Mouse (Mus musculus): ENCODE data around the gene Hspd1.
A peak's percentile ranks its signal among the peaks of the same experiment; 100 is the strongest.
"Not testable (repeated sequence)": the region's sequence is repeated elsewhere in the genome, so short reads cannot be mapped to it uniquely, and the experiment has no call there.

Hspd1 gene

DNA sequence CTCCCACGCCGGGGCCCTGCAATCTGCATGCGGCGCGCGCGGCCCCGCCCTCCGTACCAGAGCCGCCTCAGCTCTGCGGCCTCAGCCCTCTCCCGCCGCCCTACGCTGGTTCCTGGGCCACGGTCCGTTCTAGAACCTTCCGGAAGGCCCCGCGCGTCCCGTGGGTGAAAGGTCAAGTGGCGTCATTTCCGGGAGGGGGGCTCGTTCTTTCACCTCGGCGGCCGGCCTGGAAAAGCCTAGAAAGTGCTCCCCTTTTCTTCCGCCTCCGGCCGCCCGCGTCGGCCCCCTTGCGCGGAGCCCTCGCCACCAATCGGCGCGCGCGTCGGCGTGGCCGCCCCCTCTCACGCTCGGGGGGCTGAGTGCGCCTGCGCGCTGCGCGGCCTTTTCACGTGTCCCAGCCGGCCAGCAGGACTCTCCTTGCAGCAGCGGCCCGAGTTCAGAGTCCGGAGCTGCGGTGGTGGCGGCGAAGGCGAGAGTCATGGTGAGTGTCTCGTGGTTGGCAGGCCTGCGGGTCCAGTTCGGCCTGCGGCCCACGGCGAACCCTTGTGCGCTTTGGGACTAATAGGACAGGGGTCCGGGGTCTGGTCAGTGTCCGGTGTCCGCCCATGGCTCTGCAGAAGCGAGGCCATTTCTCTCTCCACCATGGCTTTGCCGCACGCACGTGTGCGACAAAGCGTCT is at the start of gene Hspd1, which contains the start of gene Hspe1:
TSS of gene Hspd1 (minus strand) at position 312 of the 679 bp plus-strand sequence.
TSS of gene Hspe1 (plus strand) at position 201 of the 679 bp plus-strand sequence.
- DNase-seq: peak; percentile 100

DNA sequence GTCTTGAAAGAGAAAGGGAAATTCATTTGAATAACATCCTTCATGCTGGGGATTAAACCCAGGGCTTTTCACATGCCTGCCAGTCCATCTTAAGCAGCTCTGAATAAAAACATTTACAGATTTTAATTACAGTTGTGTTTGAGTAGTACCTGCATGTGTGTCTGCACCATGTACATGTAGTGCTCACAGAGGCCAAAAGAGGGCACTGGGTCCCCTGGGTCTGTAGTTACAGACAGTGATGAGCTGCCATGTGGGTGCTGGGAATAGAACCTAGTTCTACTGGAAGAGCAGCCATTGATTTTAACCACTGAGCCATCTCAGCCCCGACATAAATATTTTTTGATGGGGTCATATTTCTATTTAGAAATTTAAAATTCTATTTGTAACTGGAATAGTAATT is 47.8 kb upstream of the Hspd1 start:
- no peak for DNase-seq

DNA sequence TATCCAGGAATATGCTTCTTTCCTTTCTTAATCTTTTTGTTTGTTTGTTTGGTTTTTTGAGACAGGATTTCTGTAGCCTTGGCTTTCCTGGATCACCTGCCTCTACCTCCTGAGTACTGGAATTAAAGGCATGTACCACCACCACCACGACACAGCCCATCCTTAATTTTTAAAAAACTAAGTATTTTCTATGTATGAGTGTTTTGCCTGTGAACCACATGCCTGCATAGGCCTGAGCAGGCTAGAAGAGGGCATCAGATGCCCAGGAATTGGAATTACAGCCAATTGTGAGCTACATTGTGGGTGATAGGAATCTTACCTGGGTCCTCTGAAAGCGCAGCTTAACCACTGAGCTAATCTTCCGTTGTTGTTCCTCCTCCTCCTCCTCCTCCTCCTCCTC is 46.3 kb upstream of the Hspd1 start:
- DNase-seq: no peak

DNA sequence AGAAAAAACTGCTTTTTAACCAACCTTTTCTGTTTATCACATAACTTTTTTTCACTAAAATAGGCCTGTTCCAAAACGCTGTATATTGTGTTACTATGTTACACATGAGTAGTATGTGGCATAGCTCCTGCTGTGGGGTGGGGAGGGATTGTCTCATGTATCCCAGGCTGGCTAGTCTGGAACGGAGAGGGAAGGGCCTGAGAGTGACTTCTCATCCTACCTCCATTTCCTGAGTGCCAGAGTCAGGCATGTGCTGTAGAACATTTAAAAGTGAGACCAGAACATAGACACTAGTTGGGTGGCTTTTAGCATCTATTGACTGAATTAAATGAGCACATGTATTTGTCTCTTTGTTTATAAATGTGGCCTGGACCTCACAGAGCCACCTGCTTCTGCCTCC is 45.1 kb upstream of the Hspd1 start:
- DNase-seq: no peak

DNA sequence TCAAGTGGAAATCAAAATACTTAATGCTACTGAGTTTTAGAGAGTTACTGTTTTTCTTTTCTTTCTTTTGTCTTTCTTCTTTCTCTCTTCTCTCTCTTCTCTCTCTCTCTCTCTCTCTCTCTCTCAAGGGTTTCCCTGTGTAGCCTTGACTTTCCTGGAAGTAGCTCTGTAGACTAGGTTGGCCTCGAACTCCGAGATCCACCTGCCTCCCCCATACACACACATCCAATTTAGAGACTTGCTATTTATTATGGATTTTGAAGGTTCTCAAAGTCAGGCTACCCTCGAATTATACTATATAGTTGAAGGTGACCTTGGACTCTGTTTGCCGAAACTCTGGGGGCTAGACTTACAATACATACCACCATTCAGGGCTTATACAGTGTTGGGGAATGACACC is 44.3 kb upstream of the Hspd1 start:
- no peak for DNase-seq

DNA sequence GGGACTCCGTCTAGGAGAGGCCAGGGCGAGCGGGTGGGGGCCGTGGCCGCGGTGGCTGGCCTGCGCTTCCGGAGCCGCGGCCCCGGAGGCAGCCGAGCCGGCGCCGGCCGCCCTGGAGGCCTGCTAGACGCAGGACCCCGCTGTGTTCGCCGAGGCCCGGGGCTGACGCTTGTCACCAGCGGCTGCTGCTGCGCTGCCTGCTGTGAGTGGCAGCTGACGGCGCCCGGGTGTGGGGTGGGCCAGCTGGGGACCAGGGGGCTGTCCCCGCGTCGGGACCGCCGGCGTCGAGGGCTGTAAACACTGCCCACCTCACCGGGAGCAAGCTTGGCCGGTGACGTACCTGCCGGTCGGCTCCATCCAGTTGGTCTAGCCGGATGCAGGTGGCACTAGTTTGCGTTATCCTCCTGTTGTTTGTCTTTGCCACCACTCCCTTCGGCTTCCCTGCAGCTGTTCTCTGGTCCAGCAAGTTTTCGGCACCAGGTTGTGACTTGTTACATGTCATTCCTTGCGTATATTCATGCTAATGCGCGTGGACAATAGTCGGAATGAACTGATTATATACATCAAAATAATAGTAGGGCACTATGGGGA is 43.5 kb upstream of the Hspd1 start:
- DNase-seq: no peak

DNA sequence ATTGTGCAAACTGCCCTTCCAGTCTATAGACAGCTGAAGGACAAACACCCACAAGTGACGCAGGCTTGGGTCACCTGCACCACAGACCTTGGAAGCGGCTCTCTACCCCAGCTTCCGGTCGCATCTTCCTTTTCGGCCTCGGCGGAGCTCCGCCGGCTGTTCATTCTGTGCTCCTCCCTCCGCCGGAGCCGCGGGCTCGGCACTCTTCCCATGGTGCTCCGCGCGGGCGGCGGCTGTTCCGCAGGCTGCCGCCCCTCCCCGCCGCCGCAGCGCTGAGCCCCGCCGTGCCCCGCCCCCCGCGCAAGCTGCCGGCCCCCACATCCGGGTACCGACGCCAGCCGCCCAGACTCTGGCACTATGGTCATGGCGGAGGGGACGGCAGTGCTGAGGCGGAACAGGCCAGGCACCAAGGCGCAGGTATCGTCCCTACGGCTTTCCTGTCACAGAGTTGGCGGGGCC is 42.9 kb upstream of the Hspd1 start, which contains the start of gene Mob4:
TSS of gene Mob4 (plus strand) at position 289 of the 459 bp plus-strand sequence.
- DNase-seq: peak; percentile 96

DNA sequence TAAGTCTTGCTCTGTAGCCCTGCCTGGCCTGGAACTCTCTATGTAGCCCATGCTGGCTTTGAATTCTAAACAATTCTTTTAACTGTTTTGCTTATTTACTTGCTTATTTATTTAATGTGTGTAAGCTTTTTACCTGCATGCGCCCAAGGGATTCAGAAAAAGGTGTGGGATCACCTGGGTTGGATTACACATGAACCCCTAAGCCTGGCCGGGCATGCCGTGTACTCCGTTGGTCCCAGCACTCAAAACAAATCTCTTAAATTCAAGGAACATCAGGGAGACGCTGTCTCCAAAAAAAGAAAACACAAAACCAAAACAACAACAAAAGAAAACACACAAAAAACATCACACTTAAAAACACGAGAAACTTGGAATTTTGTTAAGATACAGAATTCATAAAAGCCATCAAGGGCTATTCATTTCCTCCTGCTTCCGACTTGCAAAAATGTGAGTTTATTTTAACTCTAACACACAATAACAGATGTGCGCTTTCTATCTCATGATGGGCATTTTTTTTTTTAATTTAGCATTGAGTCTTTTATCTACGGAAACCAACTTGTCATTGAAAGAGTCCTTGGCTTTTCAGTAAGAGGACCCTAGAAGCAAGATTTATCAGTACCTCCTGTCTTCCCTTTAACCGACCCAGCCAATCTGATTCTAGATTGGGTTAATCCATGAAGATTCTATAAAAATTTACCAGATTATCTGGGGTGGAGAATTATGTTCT is 42.3 kb upstream of the Hspd1 start:
- DNase-seq: no peak

DNA sequence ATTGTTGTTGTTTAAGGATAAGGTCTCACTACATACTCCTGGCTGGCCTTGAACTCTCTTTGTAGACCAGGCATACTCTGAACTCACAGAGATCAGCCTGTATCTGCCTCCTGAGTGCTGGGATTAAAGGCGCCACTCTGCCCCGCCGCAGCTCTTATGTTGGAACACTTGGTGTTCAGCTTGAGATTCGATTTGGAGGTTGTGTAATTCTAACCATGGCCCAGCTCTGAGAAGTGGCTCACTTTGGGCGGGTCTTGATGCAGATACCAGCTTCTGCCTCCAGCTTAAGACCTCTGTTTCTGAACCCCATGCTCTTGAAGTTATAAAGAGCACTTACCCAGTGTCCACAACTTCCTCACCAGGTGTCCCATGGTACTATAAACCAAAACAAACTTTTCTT is 41.7 kb upstream of the Hspd1 start:
- no peak for DNase-seq

DNA sequence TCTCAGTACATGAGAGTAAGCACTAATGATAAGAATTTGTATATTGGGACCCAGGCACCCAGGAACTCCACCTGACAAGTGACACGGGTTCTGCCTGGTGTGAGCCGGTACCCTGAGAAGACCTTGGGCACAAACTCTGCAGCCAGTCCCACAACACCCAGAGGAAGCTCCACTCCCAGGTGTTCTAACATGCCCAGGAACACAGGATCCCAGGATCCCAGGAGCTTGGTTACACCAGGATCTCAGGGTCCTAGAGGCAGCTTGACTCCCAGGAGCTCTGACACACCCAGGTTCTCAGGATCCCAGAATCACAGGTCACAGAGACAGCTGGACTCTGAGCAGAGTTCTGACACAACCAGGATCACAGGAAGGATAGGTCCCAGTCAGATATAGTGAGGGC is 36.1 kb upstream of the Hspd1 start:
- DNase-seq: not testable (repeated sequence)

DNA sequence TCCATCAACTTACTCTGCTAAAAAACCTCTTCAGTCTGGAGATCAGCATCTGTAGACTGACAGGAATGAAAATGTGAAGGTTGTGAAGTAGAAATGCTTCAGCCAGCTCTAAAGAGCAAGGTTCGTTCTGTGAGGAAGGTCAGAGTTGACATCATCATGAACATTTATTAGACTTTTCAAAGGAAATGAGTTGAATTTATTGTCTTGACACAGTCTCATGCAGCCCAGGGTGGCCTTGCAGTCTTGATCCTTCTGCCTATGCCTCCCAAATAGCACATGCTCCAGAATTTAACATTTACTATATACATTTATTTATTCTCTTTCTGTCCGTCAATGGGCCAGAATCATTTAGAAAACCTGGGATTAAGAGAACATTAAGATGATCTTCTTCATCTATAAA is 35.5 kb upstream of the Hspd1 start:
- DNase-seq: no peak

DNA sequence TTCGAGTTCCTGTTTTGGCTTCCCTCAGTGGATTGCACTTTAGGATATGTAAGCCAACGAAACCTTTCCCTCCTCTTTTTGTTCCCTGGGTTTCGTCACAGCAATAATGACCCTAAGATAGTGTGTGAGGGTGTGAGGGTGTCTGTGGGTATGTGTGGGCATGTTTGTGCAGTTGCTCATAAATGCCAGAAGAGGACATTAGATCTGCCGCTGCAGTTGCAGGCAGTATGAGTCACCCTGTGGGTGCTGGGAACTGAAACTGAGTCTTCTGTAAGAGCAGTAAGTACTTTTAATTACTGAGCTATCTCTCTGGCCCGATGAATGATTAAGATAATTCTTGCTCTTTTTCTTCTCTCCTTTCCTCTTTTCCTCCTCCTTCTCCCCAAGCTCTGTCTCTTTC is 35.0 kb upstream of the Hspd1 start:
- no peak for DNase-seq

DNA sequence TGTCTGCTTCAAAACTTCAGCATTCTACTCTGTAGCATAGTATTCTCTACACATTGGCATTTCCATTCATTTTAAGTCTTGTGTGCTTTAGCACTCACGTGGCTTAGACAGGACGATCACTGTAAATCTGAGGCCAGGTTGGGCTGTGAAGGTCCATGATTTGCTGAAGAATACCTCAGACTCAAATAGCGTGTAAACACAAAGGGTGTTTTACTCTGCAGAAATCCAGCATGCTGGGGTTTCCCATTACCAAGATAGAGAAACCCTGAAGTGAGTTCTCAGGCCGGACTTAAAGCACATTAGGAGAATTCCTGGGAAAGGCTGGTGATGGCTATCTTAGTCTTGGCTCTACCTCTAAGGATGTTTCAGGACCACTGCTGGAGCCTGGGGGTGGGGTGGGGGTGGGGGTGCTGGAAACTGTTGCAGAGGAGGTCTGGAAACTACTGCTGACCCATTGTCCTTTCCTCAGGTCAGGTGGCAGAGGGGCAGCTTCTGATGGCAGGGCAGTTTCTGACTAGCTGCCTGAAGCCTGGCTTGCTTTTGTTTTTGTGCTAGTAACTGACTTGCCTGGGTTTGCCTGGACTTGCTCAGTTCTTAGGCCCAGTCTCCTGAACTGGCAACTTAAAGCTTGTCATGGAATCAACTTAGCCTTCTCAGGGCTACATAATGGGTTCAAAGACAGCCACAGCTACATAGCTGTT is 21.2 kb upstream of the Hspd1 start:
- no peak for DNase-seq

DNA sequence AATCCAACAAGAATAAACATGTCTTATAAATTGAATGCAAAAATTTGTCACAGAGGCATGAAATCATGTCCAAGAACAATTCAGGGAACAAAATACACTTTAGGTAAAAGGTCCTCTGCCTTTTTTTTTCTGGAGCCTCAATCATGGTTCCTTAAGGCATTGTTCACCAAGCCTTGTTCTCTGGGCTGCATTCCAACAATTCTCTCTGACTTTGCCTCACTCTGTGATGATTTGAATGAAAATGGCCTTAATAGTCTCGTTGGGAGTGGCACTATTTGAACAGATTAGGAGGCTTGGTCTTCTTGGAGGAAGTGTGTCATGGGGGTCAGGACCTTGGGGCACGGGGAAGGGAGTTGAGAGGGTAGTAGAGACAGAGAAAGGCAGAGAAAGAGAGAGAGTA is 20.4 kb upstream of the Hspd1 start:
- DNase-seq: no peak

DNA sequence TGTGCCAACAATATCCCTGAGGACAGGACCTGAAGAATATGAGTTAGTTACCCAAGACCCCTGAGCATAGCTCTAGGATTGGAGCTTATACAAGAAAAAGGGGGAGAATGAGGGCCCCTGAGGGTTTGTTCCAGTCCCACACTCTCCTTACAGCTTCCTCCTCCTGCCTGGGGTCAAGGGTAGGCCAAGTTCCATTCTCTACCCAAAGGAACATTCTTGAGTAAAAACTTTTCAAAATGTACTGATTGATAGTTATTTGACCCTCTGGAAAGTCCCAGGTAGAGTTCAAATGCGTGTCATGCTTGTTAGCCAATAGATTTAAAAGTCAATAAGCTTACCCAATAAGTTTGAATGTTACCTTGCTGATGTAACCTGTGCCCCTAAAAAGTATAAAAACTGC is 19.6 kb upstream of the Hspd1 start:
- no peak for DNase-seq

DNA sequence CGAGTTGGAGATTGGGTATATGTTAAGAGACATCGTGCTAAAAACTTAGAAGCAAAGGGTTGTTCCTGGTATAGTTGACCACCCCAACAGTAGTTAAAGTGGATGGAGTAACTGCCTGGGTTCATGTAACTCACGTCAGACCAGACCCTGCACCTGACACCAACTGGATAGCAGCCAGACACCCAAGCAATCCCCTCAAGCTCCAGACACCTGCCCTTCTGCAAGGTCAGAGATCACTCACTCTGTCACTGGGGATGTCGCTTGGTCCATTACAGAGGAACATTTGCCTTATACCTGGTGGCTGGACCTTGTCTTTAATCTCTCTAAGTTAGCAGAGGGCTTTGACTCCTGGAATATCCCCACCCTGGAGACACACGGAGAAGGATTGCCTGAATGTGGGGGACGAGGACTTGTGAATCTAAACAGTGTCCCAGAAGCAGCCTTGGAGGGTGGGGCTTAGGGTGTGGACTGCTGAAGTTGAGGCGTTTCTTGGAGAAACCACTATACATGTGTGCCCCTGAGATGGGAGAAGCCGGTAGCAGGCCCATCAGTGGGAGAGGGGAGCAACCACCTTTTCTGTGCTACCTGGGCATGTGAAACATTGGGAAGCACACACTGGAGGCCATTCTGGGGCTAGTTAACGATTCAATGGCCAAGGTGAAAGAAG is 19.0 kb upstream of the Hspd1 start:
- DNase-seq: no peak

DNA sequence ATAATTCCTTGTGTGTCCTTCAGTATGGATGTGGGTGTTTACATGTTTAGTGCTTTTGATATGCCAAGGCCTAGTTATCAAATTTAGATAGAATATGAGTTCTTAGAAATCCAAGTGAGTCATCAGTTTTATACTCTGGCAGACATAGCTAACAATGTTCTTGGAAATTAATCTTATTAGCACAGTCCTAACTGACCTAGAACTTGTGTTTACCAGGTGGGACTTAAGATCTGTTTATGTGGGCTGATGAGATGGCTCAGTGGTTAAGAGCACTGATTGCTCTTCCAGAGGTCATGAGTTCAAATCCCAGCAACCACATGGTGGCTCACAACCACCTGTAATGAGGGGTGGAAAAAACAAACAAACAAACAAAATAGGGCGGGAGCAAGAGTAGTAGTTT is 4.4 kb upstream of the Hspd1 start:
- DNase-seq: no peak

DNA sequence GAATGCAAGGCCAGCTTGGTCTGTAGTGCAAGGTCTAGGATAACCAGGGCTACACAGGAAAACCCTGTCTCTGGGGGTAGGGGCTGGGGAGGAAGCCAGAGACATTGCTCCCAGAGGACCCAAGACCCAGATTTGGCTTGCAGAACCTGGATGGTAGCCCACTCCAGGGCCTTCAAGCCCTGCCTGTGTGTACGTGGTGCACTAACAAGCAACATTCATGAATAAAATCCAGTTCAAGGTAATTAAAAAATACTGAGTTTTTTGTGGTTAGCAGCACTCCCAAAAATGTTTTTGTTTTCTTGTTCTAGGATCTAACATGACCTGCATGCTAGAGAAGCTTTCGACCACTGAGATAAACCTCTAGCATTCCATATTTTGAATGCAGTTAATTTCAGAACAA is 4.0 kb upstream of the Hspd1 start:
- no peak for DNase-seq

DNA sequence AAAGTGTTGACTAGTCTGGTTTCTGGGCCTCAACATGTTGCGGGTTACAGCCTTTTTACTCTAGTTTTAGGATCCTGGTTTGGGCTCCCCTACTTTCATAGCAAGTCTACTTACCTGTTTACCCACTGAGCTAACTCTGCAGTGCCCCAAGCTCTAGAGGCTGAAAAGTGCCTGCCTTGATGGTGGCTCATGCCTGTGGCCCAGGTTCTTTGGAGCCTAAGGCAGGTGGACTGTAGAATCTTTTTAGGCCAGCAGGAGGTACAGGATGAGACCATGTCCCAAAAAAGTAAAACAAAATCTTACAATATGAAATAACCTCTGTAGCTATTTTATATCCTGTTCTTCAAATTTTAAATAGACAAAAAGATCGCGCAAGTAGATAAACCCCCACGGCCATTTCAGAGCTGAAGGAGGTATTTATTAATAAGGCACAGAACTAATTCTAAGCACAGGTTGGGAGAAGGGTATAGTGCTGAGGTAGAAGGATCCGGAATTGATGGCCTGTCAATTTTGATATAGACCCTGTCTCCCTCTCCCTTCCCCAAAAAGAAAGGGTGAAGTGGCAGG is 1.5 kb upstream of the Hspd1 start:
- no peak for DNase-seq

DNA sequence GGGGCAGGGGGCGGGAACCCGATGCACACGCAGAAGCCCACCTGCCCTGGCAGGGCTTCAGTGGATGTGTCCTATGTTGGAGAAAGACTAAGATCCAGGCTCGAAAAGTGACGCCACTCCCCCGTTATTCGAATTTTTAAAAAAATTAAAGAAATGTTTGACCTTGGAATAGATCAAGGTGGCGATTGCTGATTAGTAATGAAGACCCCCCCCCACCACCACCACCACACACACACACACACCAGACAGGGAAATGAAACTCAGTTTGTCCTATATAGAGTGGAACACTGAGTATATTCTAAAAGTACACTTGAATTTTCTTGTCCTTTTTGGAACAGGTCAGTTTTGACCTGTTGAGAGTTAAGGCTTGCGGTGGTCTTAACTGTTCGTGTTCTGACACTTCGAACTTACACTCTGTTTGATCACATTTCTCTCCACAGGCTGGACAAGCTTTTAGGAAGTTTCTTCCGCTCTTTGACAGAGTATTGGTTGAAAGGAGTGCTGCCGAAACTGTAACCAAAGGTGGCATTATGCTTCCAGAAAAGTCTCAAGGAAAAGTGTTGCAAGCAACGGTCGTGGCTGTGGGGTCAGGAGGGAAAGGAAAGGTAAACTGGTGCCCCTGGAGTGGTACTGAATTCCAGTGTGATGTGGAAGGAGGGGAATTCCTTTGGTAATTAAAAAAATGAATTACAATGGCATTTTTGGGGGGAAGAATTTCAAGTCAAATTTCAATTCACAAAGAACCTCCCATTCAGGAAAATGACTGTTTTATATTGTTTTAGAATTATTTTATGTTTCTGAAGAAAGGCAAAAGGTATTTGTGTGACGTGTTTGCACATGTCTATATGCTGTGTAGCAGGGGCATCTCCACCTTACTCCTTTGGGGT is 811 bp upstream of the Hspd1 start:
- no peak for DNase-seq

DNA sequence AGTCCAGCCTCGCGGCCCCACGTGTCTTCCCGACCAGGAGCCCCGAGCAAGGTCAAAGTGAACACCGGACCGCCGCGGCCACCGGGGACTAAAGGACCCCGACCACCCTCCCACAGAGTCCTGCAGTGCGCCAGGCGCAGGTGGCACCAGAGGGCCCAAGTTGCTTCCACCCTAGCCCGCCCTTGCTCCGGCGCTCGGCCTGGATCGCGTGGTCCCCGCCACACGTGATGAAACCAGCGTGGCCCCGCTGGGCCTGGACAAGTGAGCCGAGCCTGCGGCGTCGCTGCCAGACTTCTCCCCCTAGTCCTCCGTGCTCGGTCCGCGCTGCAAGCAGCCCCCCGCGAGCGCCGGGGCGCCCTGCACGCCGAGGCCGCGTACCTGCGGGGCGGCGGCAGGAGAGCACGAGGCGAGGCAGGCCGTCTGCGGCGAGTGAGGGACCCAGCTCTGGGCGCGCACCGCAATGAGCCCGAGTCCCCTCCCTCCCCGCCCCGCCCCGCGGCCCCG is 590 bp downstream of the Hspd1 start:
- no peak for DNase-seq
